Mouse (Mus musculus): Measurements from ENCODE around the gene Dcaf1.

- TF ChIP-seq GATA1 (IDR thresholded peaks at IDR 0.05; ENCODE audit: borderline replicate concordance, low read length) (no peak), FLI1 (IDR thresholded peaks at IDR 0.05; ENCODE audit: low read length) (no peak)
Observed at GRCm38 (mm10) chr9:106884996-106885900, 63.6 kb downstream of the Dcaf1 start.

Measured in megakaryocyte, embryonic 14.5 days (primary cell).